ENCODE assay signal across 11 mouse cellular contexts in genomic region chr14:57060052-57060451, GRCm38 (mm10). TPM values are rescaled to one million over a fixed set of nuclear protein-coding genes. Genes with fewer than 3 reads are reported as not detected.
DNase-seq lines count a peak whose midpoint lies in the region; ATAC-seq and TF ChIP-seq lines count a peak whose summit lies in the region.
"Not testable (repeated sequence)": the region's sequence is repeated elsewhere in the genome, so short reads cannot be mapped to it uniquely, and the experiment has no call there.
"Had no signal": no experiment of that assay in that cellular context is flagged by ENCODE, and none has a peak within 500 bp of the region (broad histone marks: within the 10 kb centered on the region; RNA-seq: fewer than 3 reads in every experiment).

No protein-coding gene starts in this region.

- peak; percentile 72 for DNase-seq in 416B (ENCODE audit: low read depth)
- DNase-seq in adrenal gland, postnatal 10 days, result peak; percentile 80
- peak; percentile 19 for DNase-seq in gastrocnemius, postnatal 25 days
- DNase-seq in kidney, adult 8-10 months, result peak; percentile 38 to 76
- peak; percentile 58 for DNase-seq in left cerebral cortex, postnatal 4 days
- DNase-seq in midbrain, postnatal 0 days (ENCODE audit: low spot score), result peak; percentile 60

- TF ChIP-seq CTCF in cortical plate, adult 2 months (IDR thresholded peaks at IDR 0.05; ENCODE audit: extremely low read depth, insufficient read depth, low read length), result peak; percentile 73
- TF ChIP-seq CTCF in midbrain, postnatal 0 days (IDR thresholded peaks at IDR 0.05), result peak; percentile 78

- not testable (repeated sequence) for H3K9me3 ChIP-seq in midbrain, postnatal 0 days (ENCODE audit: low read length); stomach, embryonic 15.5 days

- WGBS in midbrain, postnatal 0 days, result 0% methylated on average over 1 of the region's 1 CpGs
- 3% methylated on average over 1 of the region's 1 CpGs for WGBS in stomach, embryonic 15.5 days

- not testable (repeated sequence) for H3K27ac ChIP-seq in cortical plate, adult 2 months (ENCODE audit: insufficient read depth, low read length); midbrain, postnatal 0 days (ENCODE audit: low read depth, low read length); stomach, embryonic 15.5 days

- H3K36me3 ChIP-seq in midbrain, postnatal 0 days (ENCODE audit: insufficient read depth, low read length); stomach, embryonic 15.5 days: not testable (repeated sequence)

- ATAC-seq in midbrain, postnatal 0 days (ENCODE audit: low FRiP score), result not testable (repeated sequence)
- peak; percentile 65; the same call in 1 of the 2 replicates for ATAC-seq in stomach, embryonic 15.5 days (ENCODE audit: insufficient read depth, low FRiP score, low read depth)

- peaks cover 34% of the 10 kb centered on the region for H3K27me3 ChIP-seq in midbrain, postnatal 0 days (ENCODE audit: insufficient read depth, low read length)
- H3K27me3 ChIP-seq in stomach, embryonic 15.5 days (replicated peaks), result peaks cover 35% of the 10 kb centered on the region

- TF ChIP-seq POLR2A in cortical plate, adult 2 months (IDR thresholded peaks at IDR 0.05; ENCODE audit: extremely low read depth, insufficient read depth, low read length), result not testable (repeated sequence)

- not testable (repeated sequence) for H3K4me3 ChIP-seq in cortical plate, adult 2 months (ENCODE audit: insufficient read depth, low read length); midbrain, postnatal 0 days (ENCODE audit: low read depth, low read length); stomach, embryonic 15.5 days (replicated peaks)

- intact Hi-C loops in left cerebral cortex, postnatal 4 days (cut with DNase I), result not testable (repeated sequence)

- not testable (repeated sequence) for H3K4me1 ChIP-seq in cortical plate, adult 2 months (ENCODE audit: control insufficient read depth, insufficient read depth, low read length); midbrain, postnatal 0 days (ENCODE audit: insufficient read depth, low read length)
- H3K4me1 ChIP-seq in stomach, embryonic 15.5 days, result peaks cover 10% of the 10 kb centered on the region; the same call in 1 of the 2 replicates

- H3K4me2 ChIP-seq in midbrain, postnatal 0 days (ENCODE audit: low read depth, low read length, poor library complexity, severe bottlenecking); stomach, embryonic 15.5 days: not testable (repeated sequence)

- H3K9ac ChIP-seq in midbrain, postnatal 0 days (replicated peaks; ENCODE audit: low read length, poor library complexity, severe bottlenecking); stomach, embryonic 15.5 days: not testable (repeated sequence)

RNA-seq across cellular contexts. Expression of gene Gja3, which starts 2.2 kb away (rescaled TPM):
- 1 to 10 TPM in 1 of 2 experiments, under 1 TPM in 1; 0.15 to 1.0 TPM for total RNA-seq in adrenal gland, postnatal 10 days (2021)
- 0.06 and 0.09 TPM in 2 replicates for polyA plus RNA-seq in cortical plate, adult 2 months (2012; rRNA removed)
- under 1 TPM; 0.13 to 0.23 TPM for total RNA-seq in gastrocnemius, postnatal 25 days (2021)
- 1 to 10 TPM; 1.3 to 1.7 TPM for total RNA-seq in left cerebral cortex, postnatal 4 days (2021)
- total RNA-seq in midbrain, postnatal 0 days (2014; rRNA removed), result 0.05 and 0.09 TPM in 2 replicates
- 0.31 and 0.62 TPM in 2 replicates for polyA plus RNA-seq in midbrain, postnatal 0 days (2015; fragmentation: Nextera tagmentation; extraction: Ambion mirVana)
- polyA plus RNA-seq in stomach, embryonic 15.5 days (2015; fragmentation: Nextera tagmentation; extraction: Ambion mirVana), result 0.53 and 1.2 TPM in 2 replicates
- polyA plus RNA-seq: CD4-positive, CD25-positive, alpha-beta regulatory T cell, adult 4 months had no signal

RNA-seq across cellular contexts. Expression of gene Gjb2, which starts 44.5 kb away (rescaled TPM):
- 10 to 100 TPM in 1 of 2 experiments, 1 to 10 TPM in 1; 8.1 to 17.6 TPM for total RNA-seq in adrenal gland, postnatal 10 days (2021)
- 9.7 and 12.0 TPM in 2 replicates for polyA plus RNA-seq in cortical plate, adult 2 months (2012; rRNA removed)
- total RNA-seq in gastrocnemius, postnatal 25 days (2021), result under 1 TPM; 0.13 to 0.43 TPM
- 10 to 100 TPM in 1 of 2 experiments, 1 to 10 TPM in 1; 8.2 to 10.7 TPM for total RNA-seq in left cerebral cortex, postnatal 4 days (2021)
- total RNA-seq in midbrain, postnatal 0 days (2014; rRNA removed), result 12.9 and 13.8 TPM in 2 replicates
- 17.8 and 19.1 TPM in 2 replicates for polyA plus RNA-seq in midbrain, postnatal 0 days (2015; fragmentation: Nextera tagmentation; extraction: Ambion mirVana)
- polyA plus RNA-seq in stomach, embryonic 15.5 days (2015; fragmentation: Nextera tagmentation; extraction: Ambion mirVana), result 13.3 and 19.9 TPM in 2 replicates

RNA-seq across cellular contexts. Expression of gene Gm4491, which starts 55.6 kb away (rescaled TPM):
- total RNA-seq in adrenal gland, postnatal 10 days (2021), result not detected
- 0.90 and 0.95 TPM in 2 replicates for polyA plus RNA-seq in cortical plate, adult 2 months (2012; rRNA removed)
- total RNA-seq in gastrocnemius, postnatal 25 days (2021), result not detected
- total RNA-seq in left cerebral cortex, postnatal 4 days (2021), result not detected
- total RNA-seq in midbrain, postnatal 0 days (2014; rRNA removed), result 0.99 TPM in 1 of 2 replicates, not detected in the other
- 0.18 and 0.23 TPM in 2 replicates for polyA plus RNA-seq in midbrain, postnatal 0 days (2015; fragmentation: Nextera tagmentation; extraction: Ambion mirVana)
- polyA plus RNA-seq in stomach, embryonic 15.5 days (2015; fragmentation: Nextera tagmentation; extraction: Ambion mirVana), result not detected in 2 replicates
- polyA plus RNA-seq: heart, embryonic 13.5 days; midbrain, embryonic 16.5 days had no signal

Comparison
In these comparisons a context has a peak if more than half of its experiments do, and no peak if none do; other contexts are left out.
1. DNase-seq: peak in every context shown above with its lines; median percentile 80 in adrenal gland, postnatal 10 days; 72 in 416B; 60 in midbrain, postnatal 0 days; 58 in left cerebral cortex, postnatal 4 days; 57 in kidney, adult 8-10 months; 19 in gastrocnemius, postnatal 25 days.